ENCODE assay signal across 8 mouse cellular contexts in genomic region chr4:150239503-150239902, GRCm38 (mm10). TPM values are rescaled to one million over a fixed set of nuclear protein-coding genes. Genes with fewer than 3 reads are reported as not detected.
DNase-seq lines count a peak whose midpoint lies in the region; ATAC-seq and TF ChIP-seq lines count a peak whose summit lies in the region.

No protein-coding gene starts in this region.

- H3K27ac ChIP-seq in lung, embryonic 14.5 days (ENCODE audit: low read depth): peak overlapping the region; percentile 63; the same call in 1 of the 2 replicates
- H3K27ac ChIP-seq in forebrain, embryonic 10.5 days: peak overlapping the region; percentile 100
- H3K27ac ChIP-seq in limb, embryonic 15.5 days: 0 out of 2 replicates have a peak overlapping the region, but pooled peaks have one; percentile 17
- peak overlapping the region; percentile 7; the same call in 1 of the 2 replicates for H3K27ac ChIP-seq in stomach, embryonic 14.5 days (ENCODE audit: low read length)

- no peak for ATAC-seq in lung, embryonic 14.5 days (ENCODE audit: insufficient read depth)
- no peak for ATAC-seq in limb, embryonic 15.5 days (ENCODE audit: insufficient number of reproducible peaks, low FRiP score, low TSS enrichment, low read depth)
- ATAC-seq in stomach, embryonic 14.5 days (ENCODE audit: insufficient number of reproducible peaks, insufficient read depth, low FRiP score, low read depth): no peak
- no peak for ATAC-seq in megakaryocyte progenitor cell, adult 5-6 weeks (replicated peaks; ENCODE audit: poor library complexity)

- peak; percentile 20 for DNase-seq in lung, embryonic 14.5 days
- no peak for DNase-seq in lung, postnatal 4 days
- DNase-seq in forebrain, embryonic 10.5 days (ENCODE audit: extremely low spot score, low spot score): no peak
- no peak for DNase-seq in embryo, embryonic 10 days (ENCODE audit: low spot score)
- DNase-seq in urinary bladder, postnatal 14 days (ENCODE audit: low spot score): no peak

- no peaks in the 10 kb centered on the region for H3K9me3 ChIP-seq in lung, embryonic 14.5 days (ENCODE audit: low read depth, low read length)
- H3K9me3 ChIP-seq in forebrain, embryonic 10.5 days: no peaks in the 10 kb centered on the region
- H3K9me3 ChIP-seq in limb, embryonic 15.5 days: no peaks in the 10 kb centered on the region
- H3K9me3 ChIP-seq in stomach, embryonic 14.5 days (ENCODE audit: control insufficient read depth, low read depth, low read length): no peaks in the 10 kb centered on the region

- peak overlapping the region; percentile 93 for H3K4me3 ChIP-seq in lung, embryonic 14.5 days (ENCODE audit: low read depth, low read length)
- H3K4me3 ChIP-seq in forebrain, embryonic 10.5 days: peak overlapping the region; percentile 93
- H3K4me3 ChIP-seq in limb, embryonic 15.5 days: peak overlapping the region; percentile 67
- H3K4me3 ChIP-seq in stomach, embryonic 14.5 days (ENCODE audit: low read depth, low read length): peak overlapping the region; percentile 95; the same call in 1 of the 2 replicates

- H3K4me2 ChIP-seq in lung, embryonic 14.5 days: peak overlapping the region; percentile 86
- H3K4me2 ChIP-seq in limb, embryonic 15.5 days: peak overlapping the region; percentile 71
- H3K4me2 ChIP-seq in stomach, embryonic 14.5 days (replicated peaks; ENCODE audit: low read depth, low read length): peak overlapping the region; percentile 94

- 31% methylated on average over 6 of the region's 6 CpGs for WGBS in lung, embryonic 14.5 days
- WGBS in forebrain, embryonic 10.5 days: 40% methylated on average over 6 of the region's 6 CpGs
- 28% methylated on average over 6 of the region's 6 CpGs for WGBS in limb, embryonic 15.5 days
- 37% methylated on average over 6 of the region's 6 CpGs for WGBS in stomach, embryonic 14.5 days

- peaks cover 8% of the 10 kb centered on the region; the same call in 1 of the 2 replicates for H3K4me1 ChIP-seq in lung, embryonic 14.5 days (ENCODE audit: insufficient read depth)
- peaks cover 80% of the 10 kb centered on the region for H3K4me1 ChIP-seq in forebrain, embryonic 10.5 days
- peaks cover 58% of the 10 kb centered on the region for H3K4me1 ChIP-seq in limb, embryonic 15.5 days
- peaks cover 23% of the 10 kb centered on the region; the same call in 1 of the 2 replicates for H3K4me1 ChIP-seq in stomach, embryonic 14.5 days (ENCODE audit: control insufficient read depth, insufficient read depth, low read length)

- peaks cover 56% of the 10 kb centered on the region for H3K36me3 ChIP-seq in lung, embryonic 14.5 days (ENCODE audit: insufficient read depth)
- peaks cover 60% of the 10 kb centered on the region for H3K36me3 ChIP-seq in forebrain, embryonic 10.5 days (replicated peaks)
- H3K36me3 ChIP-seq in limb, embryonic 15.5 days: peaks cover 43% of the 10 kb centered on the region
- peaks cover 43% of the 10 kb centered on the region for H3K36me3 ChIP-seq in stomach, embryonic 14.5 days (ENCODE audit: control insufficient read depth, insufficient read depth, low read length)

- no peak for TF ChIP-seq CTCF in lung, embryonic 14.5 days (IDR thresholded peaks at IDR 0.05; ENCODE audit: low read depth)

- H3K9ac ChIP-seq in lung, embryonic 14.5 days: peak overlapping the region; percentile 97; the same call in 1 of the 2 replicates
- no peak overlapping the region for H3K9ac ChIP-seq in limb, embryonic 15.5 days
- H3K9ac ChIP-seq in stomach, embryonic 14.5 days (replicated peaks; ENCODE audit: low read depth, low read length): no peak overlapping the region

- no peaks in the 10 kb centered on the region for H3K27me3 ChIP-seq in lung, embryonic 14.5 days (ENCODE audit: insufficient read depth, low read length)
- H3K27me3 ChIP-seq in forebrain, embryonic 10.5 days (ENCODE audit: poor library complexity, severe bottlenecking): no peaks in the 10 kb centered on the region
- H3K27me3 ChIP-seq in limb, embryonic 15.5 days: no peaks in the 10 kb centered on the region
- no peaks in the 10 kb centered on the region for H3K27me3 ChIP-seq in stomach, embryonic 14.5 days (ENCODE audit: control insufficient read depth, insufficient read depth, low read length)

RNA-seq across cellular contexts. Expression of gene Eno1, which starts 3.0 kb away (rescaled TPM):
- polyA plus RNA-seq in lung, embryonic 14.5 days (2014; fragmentation: Nextera tagmentation; extraction: Ambion mirVana): 1,829 and 1,952 TPM in 2 replicates
- polyA plus RNA-seq in forebrain, embryonic 10.5 days (2016; fragmentation: Nextera tagmentation; extraction: Ambion mirVana): 3,430 and 3,707 TPM in 2 replicates
- polyA plus RNA-seq in limb, embryonic 15.5 days (2015; fragmentation: Nextera tagmentation; extraction: Ambion mirVana): 1,599 and 1,772 TPM in 2 replicates
- polyA plus RNA-seq in stomach, embryonic 14.5 days (2014; fragmentation: Nextera tagmentation; extraction: Ambion mirVana): 1,497 and 1,560 TPM in 2 replicates
- total RNA-seq in megakaryocyte progenitor cell, adult 5-6 weeks (2015): 336 and 338 TPM in 2 replicates
- 357 and 368 TPM in 2 replicates for total RNA-seq in megakaryocyte progenitor cell, adult 5-6 weeks (2017)

RNA-seq across cellular contexts. Expression of gene Car6, which starts 38.4 kb away (rescaled TPM):
- not detected in 2 replicates for polyA plus RNA-seq in lung, embryonic 14.5 days (2014; fragmentation: Nextera tagmentation; extraction: Ambion mirVana)
- 0.22 TPM in 1 of 2 replicates, not detected in the other for polyA plus RNA-seq in forebrain, embryonic 10.5 days (2016; fragmentation: Nextera tagmentation; extraction: Ambion mirVana)
- 0.20 and 0.50 TPM in 2 replicates for polyA plus RNA-seq in limb, embryonic 15.5 days (2015; fragmentation: Nextera tagmentation; extraction: Ambion mirVana)
- not detected in 2 replicates for polyA plus RNA-seq in stomach, embryonic 14.5 days (2014; fragmentation: Nextera tagmentation; extraction: Ambion mirVana)
- 1.2 TPM in 1 of 2 replicates, not detected in the other for total RNA-seq in megakaryocyte progenitor cell, adult 5-6 weeks (2015)
- 0.79 TPM in 1 of 2 replicates, not detected in the other for total RNA-seq in megakaryocyte progenitor cell, adult 5-6 weeks (2017)

RNA-seq across cellular contexts. Expression of gene Rere, which starts 41.9 kb away (rescaled TPM):
- 41.1 and 41.5 TPM in 2 replicates for polyA plus RNA-seq in lung, embryonic 14.5 days (2014; fragmentation: Nextera tagmentation; extraction: Ambion mirVana)
- 26.8 and 31.1 TPM in 2 replicates for polyA plus RNA-seq in forebrain, embryonic 10.5 days (2016; fragmentation: Nextera tagmentation; extraction: Ambion mirVana)
- polyA plus RNA-seq in limb, embryonic 15.5 days (2015; fragmentation: Nextera tagmentation; extraction: Ambion mirVana): 18.4 and 19.7 TPM in 2 replicates
- 41.1 and 45.2 TPM in 2 replicates for polyA plus RNA-seq in stomach, embryonic 14.5 days (2014; fragmentation: Nextera tagmentation; extraction: Ambion mirVana)
- total RNA-seq in megakaryocyte progenitor cell, adult 5-6 weeks (2015): 49.5 TPM in 2 replicates
- 13.8 and 23.8 TPM in 2 replicates for total RNA-seq in megakaryocyte progenitor cell, adult 5-6 weeks (2017)

Comparison
In these comparisons a context has a peak if more than half of its experiments do, and no peak if none do; other contexts are left out.
1. H3K27ac ChIP-seq: peak in every context shown above with its lines; median percentile 100 in forebrain, embryonic 10.5 days; 63 in lung, embryonic 14.5 days; 17 in limb, embryonic 15.5 days; 7 in stomach, embryonic 14.5 days.